Mouse (Mus musculus): ENCODE data around the gene D930020B18Rik.
A peak's percentile ranks its signal among the peaks of the same experiment; 100 is the strongest.

D930020B18Rik gene

DNA sequence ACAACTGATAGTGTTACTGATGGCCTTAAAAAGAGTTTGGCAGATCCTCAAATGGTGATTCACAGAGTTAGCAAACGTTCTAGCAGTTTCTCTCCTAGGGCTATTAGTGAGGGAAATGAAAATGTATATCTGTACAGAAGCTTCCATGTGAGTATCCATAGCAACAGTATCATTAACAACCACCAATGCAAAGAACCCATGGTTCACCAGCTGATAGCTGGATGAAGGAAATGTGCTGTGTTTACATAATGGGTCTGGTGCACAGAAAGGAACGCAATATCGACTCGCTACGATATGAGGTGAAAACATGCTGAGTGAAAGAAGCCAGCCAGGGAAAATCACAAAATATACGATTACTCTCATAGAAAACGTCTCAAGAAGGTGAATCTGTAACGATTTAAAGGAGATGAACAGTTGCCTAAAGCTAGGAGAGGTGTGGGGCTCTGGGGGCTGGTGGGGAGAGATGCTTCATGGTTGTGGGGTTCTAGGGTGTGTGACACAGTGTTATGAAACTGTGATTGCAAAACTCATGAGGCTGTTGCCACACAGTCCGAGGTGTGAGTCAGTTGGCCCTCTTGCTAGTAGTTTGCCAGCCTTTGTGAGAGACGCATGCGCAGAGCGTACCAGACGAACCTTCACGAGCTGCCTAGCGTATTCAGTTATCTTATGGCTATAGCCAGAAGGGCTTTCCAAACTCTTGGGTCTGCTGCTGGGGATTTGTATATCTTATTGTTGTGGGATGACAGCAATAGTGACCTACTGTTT, 64.2 kb downstream of the D930020B18Rik start:
- DNase-seq: no peak

DNA sequence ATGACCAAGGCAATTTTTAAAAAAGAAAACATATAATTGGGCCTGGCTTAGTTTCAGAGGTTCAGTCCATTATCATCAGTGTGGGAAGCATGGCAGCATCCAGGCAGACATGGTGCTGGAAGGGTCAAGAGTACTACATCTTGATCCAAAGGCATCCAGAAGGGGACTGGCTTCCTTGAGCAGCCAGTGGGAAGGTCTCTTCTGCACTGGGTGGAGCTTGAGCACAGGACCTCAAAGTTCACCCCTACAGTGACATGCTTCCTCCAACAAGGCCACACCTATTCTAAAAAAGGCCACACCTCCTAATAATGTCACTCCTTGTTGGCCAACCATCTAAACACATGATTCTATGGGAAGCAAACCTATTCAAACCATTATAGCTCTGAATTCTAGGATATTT, 75.5 kb downstream of the D930020B18Rik start:
- DNase-seq: no peak

DNA sequence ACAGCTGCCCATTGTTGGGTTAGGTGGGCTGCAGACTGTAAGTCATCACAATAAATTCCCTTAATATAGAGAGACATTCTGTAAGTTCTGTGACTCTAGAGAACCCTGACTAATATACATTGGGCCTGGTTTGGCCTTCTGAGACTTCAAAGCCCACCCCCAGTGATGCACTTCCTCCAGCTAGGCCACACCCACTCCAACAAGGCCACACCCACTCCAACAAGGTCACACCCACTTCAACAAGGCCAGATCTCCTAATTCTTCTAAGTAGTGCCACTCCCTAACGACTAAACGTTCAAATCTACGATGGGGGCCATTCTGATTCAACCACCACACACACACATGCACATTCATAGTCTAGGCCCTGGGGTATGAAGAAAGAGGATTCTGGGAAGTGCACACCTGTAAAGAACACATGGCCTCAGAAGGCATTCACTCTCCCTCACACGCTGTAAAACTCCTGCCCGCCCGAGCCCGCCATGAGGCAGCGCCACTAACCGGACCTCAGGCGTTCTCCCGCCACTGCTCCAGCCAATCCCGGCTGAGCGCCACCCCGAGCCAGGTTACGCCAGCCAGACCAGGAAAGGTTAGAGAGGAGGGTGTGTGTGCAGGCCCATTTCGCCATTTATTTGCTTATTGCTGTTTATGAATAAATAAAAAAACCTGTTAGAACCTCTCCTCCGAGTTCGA, 77.7 kb downstream of the D930020B18Rik start:
- no peak for DNase-seq

DNA sequence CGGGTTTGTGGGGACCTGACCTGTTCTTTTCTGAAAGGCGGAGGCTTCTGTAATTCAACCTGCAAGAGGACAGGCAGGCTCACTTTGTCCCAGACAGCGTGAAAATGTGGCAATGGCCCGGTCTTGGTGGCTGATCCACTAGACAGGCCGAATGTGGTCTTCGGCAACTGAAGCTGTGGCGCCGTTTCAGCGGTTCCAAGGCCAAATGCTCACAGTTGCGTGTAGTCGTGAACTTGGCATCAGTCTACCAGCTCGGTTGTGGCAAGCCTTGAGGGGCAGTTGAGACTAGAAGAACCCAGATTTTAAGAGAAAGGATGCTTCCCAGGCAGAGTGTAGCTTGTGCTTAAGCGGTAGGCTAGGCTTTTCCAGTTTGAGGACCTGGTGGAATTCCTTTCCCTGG, 79.3 kb downstream of the D930020B18Rik start:
- no peak for DNase-seq

DNA sequence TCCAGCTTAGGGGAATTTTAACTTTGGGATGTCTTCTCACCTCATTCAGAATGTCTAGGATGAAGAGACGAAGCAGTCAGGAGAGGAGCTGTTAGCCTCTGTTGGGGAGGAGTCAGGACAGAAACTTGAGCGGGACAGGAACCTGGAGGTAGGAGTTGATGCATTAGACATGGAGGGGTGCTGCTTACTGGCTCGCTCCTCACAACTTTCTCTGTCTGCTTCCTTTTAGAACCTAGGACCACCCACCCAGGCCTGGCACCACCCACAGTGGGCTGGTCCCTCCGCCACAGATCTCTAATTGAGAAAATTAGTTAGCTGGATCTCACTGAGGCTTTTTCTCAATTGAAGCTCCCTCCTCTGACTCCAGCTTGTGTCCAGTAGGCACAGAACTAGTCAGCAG, 85.1 kb downstream of the D930020B18Rik start:
- DNase-seq: no peak

DNA sequence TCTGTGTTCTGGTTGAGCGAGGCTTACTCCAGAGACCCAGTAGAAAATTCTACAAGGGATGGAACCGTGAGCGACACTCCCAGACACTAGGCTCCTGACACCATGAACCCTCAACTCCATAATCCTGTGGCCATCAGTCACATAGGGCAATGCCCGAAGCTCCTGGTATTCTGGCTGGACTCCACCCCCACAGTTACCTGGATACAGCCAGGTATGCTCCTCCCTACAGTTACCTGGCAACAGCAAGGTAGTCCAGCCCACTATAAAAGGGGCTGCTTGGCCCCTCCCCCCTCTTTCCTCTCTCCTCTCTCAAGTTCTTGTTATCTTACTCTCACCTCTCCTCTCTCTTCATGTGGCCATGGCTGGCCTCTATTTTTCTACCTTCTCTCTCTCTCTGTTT, 85.8 kb downstream of the D930020B18Rik start:
- DNase-seq: no peak

DNA sequence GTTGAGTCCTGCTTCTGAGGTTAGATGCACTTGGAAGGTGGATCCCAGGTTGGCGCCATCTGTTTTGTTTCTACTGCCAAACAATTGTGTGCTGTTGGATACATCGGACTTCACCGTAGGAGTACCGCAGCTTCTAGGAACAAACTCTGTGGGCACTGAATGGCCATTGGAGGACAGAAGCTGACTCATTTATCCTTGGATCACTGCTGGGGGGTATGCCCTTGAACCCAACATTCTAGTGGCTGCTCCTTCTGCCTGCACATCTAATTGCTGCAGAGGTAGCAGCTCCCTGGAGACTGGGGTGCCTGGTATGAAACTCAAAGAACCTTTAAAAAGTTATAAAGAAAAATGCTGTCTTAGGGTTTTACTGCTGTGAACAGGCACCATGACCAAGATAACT, 86.8 kb downstream of the D930020B18Rik start:
- no peak for DNase-seq

DNA sequence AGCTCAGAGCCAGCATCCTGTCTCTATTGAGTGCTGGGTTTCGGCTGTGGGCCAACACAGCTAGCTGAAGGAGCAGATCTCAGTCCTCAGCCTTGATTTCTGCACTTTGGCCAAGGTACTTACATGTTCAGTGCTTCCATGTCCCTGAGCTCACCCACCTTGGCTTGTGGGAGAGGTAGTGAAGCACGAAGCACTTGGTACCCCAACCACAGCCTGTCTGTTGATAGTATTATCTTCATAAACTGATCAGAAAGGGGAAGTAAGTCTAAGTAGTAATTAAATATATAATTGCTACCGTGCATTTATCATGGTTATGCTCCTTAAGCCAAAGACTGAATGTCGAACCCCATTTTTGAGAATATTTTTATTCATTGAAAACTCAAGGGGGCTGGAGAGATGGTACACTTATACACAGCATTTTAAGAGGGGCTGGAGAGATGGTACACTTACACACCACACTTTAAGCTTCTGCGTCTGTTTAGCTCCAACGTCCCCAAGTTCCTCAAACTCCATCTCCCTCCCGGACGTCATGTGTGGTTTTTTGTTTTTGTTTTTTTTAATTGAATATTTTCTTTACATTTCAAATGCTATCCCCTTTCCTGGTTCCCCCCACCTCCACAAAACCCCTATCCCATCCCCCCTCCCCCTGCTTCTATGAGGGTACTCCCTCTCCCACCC, 89.8 kb downstream of the D930020B18Rik start:
- no peak for DNase-seq

DNA sequence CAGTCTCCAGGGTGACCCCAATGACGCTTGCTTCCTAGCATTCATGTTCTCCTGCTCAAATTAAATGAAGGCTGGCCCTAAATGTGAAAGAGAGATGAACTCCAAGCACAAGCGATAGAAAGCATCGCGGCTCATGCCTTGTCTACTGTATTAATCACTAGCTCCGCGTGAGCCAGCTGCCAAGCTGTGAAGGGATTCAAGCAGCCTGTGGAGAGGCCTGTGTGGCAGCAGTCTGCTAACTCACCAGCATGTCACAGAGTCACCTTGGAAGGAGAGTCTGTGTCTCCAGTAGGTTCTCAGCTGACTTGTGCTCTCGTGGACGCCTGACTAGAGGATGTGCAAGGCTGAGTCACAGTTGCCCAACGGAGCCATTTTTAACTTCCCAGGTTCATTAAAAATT, 91.2 kb downstream of the D930020B18Rik start:
- DNase-seq: no peak

DNA sequence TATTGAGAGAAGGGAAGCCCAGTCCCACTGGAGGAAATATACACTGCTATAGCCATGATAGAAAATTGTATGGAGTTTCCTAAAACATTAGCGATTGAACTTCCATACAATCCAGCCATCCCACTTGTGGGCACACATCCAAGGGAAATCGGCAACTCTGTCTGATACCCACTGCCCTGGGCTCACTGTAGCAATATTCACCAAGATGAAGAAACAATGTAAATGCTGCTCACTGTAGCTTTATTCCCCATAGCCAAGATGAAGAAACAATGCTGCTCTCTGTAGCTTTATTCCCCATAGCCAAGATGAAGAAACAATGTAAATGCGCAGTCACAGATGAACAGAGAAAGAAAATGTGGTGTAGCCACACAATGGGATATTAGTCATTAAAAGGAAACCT, 95.9 kb downstream of the D930020B18Rik start:
- no peak for DNase-seq

DNA sequence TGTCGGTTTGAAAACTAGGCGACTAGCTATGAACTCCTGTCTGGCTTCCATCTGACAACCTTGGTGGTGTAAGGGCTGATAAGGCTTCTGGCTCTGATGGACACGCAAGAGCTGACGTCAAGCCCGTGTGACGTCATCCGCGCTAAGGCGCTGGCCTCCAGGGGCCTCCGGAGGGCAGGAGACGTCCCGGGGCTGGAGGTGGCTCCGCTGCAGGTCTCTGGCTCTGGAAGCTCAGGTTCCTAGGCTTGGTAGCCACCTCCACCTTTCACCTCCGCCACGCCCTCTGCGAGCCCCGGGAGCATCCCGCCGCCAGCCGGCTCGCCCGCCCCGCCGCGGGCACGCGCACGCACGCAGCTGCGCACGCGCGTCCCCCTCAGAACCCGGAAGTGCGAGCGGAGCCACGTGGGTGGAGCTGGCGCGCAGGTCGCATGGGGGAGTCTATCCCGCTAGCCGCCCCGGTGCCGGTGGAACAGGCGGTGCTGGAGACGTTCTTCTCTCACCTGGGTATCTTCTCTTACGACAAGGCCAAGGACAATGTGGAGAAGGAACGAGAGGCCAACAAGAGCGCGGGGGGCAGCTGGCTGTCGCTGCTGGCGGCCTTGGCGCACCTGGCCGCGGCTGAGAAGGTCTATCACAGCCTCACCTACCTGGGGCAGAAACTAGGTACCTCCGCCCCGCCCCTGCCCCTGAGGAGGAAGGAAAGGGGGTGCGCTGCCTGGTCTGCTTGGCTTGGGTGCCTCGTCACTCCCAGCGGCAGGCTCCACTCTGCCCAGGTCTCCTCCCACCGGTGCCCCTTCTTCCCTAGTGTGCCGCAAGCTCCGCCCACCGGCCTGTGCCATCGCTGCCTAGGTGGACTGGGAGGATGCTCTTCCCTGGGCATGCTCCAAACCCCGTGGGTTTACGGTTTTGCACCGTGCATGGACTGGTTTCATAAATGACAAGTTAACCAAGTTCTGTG, 98.4 kb downstream of the D930020B18Rik start, which contains the start of gene BC048403:
Gene BC048403, plus strand, starts transcription at position 390 of the 958 bp plus-strand sequence.
- peak; percentile 87 for DNase-seq

DNA sequence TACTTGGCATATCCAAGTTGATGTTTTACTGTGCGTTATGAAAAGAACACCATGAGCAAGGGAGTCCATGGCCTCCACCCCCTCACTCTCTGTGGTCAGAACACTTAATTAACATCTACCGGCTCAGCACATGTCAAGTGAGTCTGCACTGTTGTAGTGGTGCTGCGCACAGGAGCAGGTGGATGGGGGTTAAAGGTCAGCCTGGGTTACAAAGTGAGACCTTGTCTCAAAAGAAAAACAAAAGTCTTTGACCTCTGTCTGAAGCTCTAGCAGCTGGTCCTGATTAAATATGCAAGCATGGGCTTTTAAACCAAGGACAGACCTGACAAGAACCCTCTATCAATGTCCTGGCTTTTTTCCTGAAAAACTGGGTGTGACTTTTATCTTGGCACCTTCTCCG, 100.9 kb downstream of the D930020B18Rik start:
- DNase-seq: no peak

Measured in cerebellum, adult 9-10 months (tissue).